Mouse (Mus musculus): ENCODE measurements around the gene Creg1. TPM values are rescaled to one million over a fixed set of nuclear protein-coding genes. Genes with fewer than 3 reads are reported as not detected.

The Creg1 gene
- 10 to 100 TPM; 40.3 to 44.6 TPM for total RNA-seq (2021)
- long read RNA-seq, experiment 1, transcript Creg1-202 (4 exons, 2,163 nt), result major isoform, 62 of 63 reads
- long read RNA-seq, experiment 1, partial matches to known transcripts, result 1 of 63 reads
- long read RNA-seq, experiment 1, other reads (novel, unspliced or antisense), result 0 of 63 reads
- long read RNA-seq, experiment 2, transcript Creg1-202 (4 exons, 2,163 nt), result major isoform, 66 of 70 reads
- long read RNA-seq, experiment 2, partial matches to known transcripts, result 1 of 70 reads
- long read RNA-seq, experiment 2, other reads (novel, unspliced or antisense), result 3 of 70 reads

GRCm38 (mm10) chr1:165763635-165764372 is at the start of gene Creg1:
Creg1 (plus strand) TSS chr1:165763746.
- intact Hi-C loops (cut with DNase I; ENCODE audit: low total_unique reads), result no loop called here
- DNase-seq, result peak; percentile 94

- intact Hi-C loops (cut with DNase I; ENCODE audit: low total_unique reads), result no loop called here
- DNase-seq, result peak; percentile 39
Observed at GRCm38 (mm10) chr1:165713798-165714197, 49.7 kb upstream of the Creg1 start.

DNA sequence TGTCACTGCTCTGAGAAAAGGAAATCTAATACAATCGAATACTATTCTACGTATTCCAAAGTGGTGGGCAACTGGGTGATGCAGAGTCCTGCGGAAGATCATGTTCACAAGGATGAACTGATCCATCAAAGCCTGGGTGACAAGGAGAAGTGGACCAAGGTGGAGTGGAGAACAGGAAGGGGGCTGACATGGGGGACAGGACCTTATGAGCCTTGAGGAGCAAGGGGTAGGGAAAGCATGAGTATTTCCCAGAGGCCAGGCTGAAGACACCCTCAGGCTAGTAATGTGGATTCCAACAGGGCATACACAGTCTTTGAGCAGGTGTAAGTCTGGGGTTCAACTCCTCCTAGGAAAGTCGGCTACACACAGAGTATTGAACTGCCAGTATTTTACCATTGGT is 47.1 kb upstream of the Creg1 start:
- intact Hi-C loops (cut with DNase I; ENCODE audit: low total_unique reads), result no loop called here
- no peak for DNase-seq

DNA sequence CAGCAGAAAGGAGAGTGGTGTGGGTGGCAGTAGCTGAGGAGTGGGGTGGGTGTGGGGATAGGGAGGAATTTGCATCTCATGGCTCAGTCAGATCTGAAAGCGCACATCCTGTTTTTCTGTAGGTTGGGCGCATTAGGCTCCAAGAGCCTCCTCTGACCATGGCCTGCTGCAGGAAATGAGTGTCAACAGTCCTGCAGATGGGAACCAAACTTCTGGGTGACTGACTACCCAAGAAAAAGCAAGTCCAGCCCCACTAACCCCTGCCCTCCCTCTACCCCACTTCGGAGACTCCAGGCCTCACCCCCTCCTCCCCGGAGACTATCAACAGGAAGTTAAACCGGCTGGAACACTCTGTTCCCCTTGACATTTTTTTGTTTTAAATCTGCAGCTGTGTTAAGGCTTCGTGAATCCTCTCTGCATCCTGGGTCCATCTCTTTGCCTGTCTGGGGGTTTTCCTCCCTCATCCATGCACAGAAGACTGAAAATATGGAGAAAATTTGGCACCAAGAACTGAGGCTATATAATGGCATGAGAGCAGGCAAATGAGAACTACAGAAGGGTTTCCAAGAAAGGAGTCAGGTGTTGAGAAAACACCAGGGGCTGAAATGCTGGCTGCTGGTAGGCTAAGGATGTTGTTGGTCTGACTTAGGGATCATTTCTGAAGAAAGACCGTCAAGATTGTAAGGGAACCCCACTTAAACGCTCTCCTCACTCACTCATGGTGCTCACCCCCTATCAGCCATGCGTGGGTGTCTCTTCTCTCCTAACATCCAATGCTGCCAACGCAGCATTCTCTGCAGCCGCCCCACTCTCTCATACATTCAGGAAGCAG is 45.6 kb upstream of the Creg1 start:
- peak; percentile 67 for DNase-seq
- intact Hi-C loops (cut with DNase I; ENCODE audit: low total_unique reads), result no loop called here

GRCm38 (mm10) chr1:165718543-165719105 is 44.9 kb upstream of the Creg1 start:
- intact Hi-C loops (cut with DNase I; ENCODE audit: low total_unique reads), result no loop called here

DNA sequence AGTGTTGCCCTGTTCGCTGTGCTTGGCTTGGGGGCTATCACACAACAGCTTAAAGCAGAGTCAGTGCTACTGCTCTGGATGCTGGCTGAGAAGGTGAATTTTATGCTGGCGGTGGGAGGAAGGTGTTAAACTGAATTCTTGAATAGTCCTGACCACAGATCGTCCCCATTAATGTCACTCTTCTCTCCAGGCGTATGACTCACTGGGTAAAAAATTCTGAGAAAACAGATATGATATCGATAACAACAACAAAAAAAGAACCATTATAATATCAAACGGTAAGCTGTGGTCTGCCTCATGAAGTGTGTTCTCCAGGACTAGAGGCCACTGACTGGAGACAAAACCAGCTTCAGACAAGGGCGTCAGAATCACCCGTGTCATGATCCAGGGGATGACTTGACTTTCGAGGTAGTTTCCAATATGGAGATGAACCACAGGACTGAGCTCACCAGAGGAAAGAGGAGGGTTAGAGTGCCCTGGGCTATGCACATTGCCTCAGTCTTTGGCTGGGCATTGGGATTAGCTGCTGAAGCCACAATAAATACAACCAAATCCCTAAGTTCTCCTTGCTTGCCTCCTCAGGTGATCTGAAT is 40.9 kb upstream of the Creg1 start:
- intact Hi-C loops (cut with DNase I; ENCODE audit: low total_unique reads), result no loop called here
- DNase-seq, result no peak

More at GRCm38 (mm10) chr1:165718543-165719105, 44.9 kb upstream of the Creg1 start:
- DNase-seq, result no peak

GRCm38 (mm10) chr1:165724219-165725033 is 39.1 kb upstream of the Creg1 start:
- intact Hi-C loops (cut with DNase I; ENCODE audit: low total_unique reads), result no loop called here
- DNase-seq, result no peak

- no peak for DNase-seq
- intact Hi-C loops (cut with DNase I; ENCODE audit: low total_unique reads), result no loop called here
Observed at GRCm38 (mm10) chr1:165725039-165725644, 38.4 kb upstream of the Creg1 start.

DNA sequence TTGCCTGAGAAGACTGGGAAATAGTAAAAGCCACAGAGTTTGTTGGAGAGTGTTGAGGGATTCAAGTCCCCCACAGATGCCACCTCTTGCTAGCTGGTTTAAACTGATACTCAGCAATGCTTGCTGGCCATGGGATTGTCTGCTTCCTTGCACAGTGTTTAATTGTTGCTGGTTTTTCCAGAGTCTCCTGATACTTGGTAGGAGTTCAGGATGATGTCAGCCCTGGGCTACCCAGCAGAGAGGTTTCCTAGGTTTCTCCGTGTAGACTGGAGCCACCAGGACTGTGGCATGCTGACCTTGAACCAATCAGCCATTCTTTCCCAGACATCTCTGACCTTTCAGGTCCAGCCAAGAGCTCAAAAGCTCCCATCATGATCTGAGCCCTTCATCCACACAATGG is 36.6 kb upstream of the Creg1 start:
- intact Hi-C loops (cut with DNase I; ENCODE audit: low total_unique reads), result no loop called here
- DNase-seq, result no peak

DNA sequence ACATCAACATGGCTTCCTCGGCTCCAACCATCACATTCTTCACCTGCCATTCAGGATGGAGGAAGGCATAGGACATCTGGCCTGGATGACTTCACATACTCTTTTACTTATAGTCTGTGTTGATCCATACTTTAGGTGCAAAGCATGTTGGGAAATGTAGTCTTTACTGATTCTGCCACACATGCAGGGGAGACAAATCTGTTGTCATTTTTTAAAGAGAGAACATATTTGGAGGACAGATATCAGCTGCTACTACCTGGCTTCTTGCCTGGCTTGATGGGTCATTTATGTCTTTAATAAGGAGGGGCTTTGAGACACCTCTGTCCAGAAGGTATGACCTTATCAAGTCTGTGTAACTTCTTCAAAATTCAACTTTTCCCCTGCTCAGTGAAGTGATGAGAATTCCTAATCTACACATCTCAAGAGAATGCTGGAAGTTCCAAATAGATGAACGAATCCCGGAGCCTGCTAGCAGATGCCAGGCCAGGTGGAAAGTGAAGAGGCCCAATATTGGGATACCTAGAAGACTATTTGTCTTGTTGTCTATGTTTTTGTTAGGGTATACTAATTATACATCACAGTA is 35.4 kb upstream of the Creg1 start:
- DNase-seq, result no peak
- intact Hi-C loops (cut with DNase I; ENCODE audit: low total_unique reads), result no loop called here

DNA sequence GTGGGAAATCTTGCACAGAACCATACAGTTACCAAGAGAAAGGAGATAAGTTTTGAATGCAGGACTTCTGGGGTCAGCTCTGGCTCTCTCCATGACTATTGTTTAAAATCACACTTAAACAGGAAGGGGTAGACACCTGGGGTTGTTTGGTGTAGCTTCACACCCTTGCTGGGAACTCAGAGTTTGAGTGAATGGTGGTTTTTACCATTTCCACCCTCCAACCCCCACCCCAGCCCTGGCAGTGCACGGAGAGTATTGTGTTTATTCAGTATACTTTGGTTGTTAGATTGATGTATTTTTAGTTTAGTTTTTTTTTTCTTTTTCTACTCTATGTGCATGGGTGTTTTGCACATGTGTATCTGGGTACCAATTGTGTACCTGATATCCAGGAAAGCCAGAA is 33.4 kb upstream of the Creg1 start:
- intact Hi-C loops (cut with DNase I; ENCODE audit: low total_unique reads), result no loop called here
- no peak for DNase-seq

GRCm38 (mm10) chr1:165731553-165731952 is 32.0 kb upstream of the Creg1 start:
- intact Hi-C loops (cut with DNase I; ENCODE audit: low total_unique reads), result no loop called here
- no peak for DNase-seq

DNA sequence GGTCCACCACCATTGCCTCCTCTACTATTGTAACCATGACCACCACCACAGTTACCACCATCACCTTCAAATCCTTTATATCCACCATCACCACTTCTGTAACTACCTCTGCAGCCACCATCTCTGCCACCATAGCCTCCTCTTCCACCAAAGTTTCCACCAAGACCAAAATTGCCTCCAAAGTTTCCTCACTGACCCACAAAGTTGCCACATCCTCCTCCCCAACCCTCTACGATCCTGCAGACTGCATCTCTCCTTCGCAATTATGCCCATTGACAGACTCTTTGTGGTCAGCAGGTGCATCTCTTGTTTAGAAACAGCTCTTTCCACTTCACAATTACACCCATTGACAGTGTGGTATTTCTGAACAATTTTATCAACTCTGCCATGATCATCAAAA is 28.7 kb upstream of the Creg1 start:
- intact Hi-C loops (cut with DNase I; ENCODE audit: low total_unique reads), result loop anchor here (5.0 kb wide), 1 partner anchor 73 kb away; no protein-coding TSS in a partner anchor
- no peak for DNase-seq

- peak; percentile 87 for DNase-seq
- intact Hi-C loops (cut with DNase I; ENCODE audit: low total_unique reads), result loop anchor here (5.0 kb wide), 1 partner anchor 74 kb away; no protein-coding TSS in a partner anchor
Observed at GRCm38 (mm10) chr1:165735826-165736818, 27.4 kb upstream of the Creg1 start.

DNA sequence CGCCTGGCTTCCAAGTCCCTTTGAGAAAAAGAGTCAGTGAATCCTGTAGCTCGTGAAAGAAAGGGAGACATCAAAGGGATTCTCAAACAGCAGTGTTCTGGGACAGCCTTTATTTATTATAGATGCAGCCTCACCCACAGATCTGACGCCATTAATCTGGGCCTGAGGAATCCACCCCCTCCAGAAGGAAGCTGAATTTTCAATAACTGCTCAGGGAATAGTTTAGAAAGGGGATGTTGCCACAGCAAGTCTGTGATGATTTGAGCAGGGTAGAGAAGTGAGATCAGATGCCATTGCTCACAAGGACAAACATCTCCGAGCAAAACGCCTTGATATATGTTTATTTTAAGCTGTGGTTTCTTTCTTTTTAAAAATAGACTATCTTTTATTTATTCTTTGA is 26.1 kb upstream of the Creg1 start:
- intact Hi-C loops (cut with DNase I; ENCODE audit: low total_unique reads), result loop anchor here (5.0 kb wide), 1 partner anchor 75 kb away; no protein-coding TSS in a partner anchor
- DNase-seq, result no peak

- DNase-seq, result no peak
- intact Hi-C loops (cut with DNase I; ENCODE audit: low total_unique reads), result loop anchor here (5.0 kb wide), 1 partner anchor 76 kb away; no protein-coding TSS in a partner anchor
Observed at GRCm38 (mm10) chr1:165737867-165738266, 25.7 kb upstream of the Creg1 start.

All from gastrocnemius, postnatal 14 days (tissue).